Mouse (Mus musculus): ENCODE measurements at regions not wholly inside any gene's neighbourhood (a gene's known extent, or its start where the extent isn't known, plus 50 kb on each side); places are given as distances from the start of the nearest gene placed in this dataset.
"Not testable (repeated sequence)": the region's sequence is repeated elsewhere in the genome, so short reads cannot be mapped to it uniquely, and the experiment has no call there.

- not testable (repeated sequence) for H3K4me3 ChIP-seq; H3K36me3 ChIP-seq; H3K9me3 ChIP-seq; ATAC-seq (ENCODE audit: low read depth); H3K4me2 ChIP-seq; H3K27me3 ChIP-seq; H3K9ac ChIP-seq; H3K4me1 ChIP-seq (replicated peaks); H3K27ac ChIP-seq (replicated peaks)
Measured at GRCm38 (mm10) chr7:93254287-93254686, 174.6 kb downstream of the Fam181b start.

GRCm38 (mm10) chr7:93285748-93286147, 206.1 kb downstream of the Fam181b start:
- no peak overlapping the region for H3K27ac ChIP-seq (replicated peaks)
- 89% methylated on average over 3 of the region's 3 CpGs for WGBS
- H3K9me3 ChIP-seq: no peaks in the 10 kb centered on the region
- H3K9ac ChIP-seq: no peak overlapping the region
- no peak for ATAC-seq (ENCODE audit: low read depth)
- H3K4me2 ChIP-seq: no peak overlapping the region
- no peak overlapping the region for H3K4me3 ChIP-seq
- no peaks in the 10 kb centered on the region for H3K36me3 ChIP-seq
- H3K27me3 ChIP-seq: no peaks in the 10 kb centered on the region
- no peaks in the 10 kb centered on the region for H3K4me1 ChIP-seq (replicated peaks)

GRCm38 (mm10) chr7:93291457-93291856, 211.8 kb downstream of the Fam181b start:
- 69% methylated on average over 3 of the region's 3 CpGs for WGBS
- H3K4me3 ChIP-seq: no peak overlapping the region
- no peak for ATAC-seq (ENCODE audit: low read depth)
- H3K27ac ChIP-seq (replicated peaks): no peak overlapping the region
- H3K27me3 ChIP-seq: no peaks in the 10 kb centered on the region
- H3K4me1 ChIP-seq (replicated peaks): no peaks in the 10 kb centered on the region
- H3K4me2 ChIP-seq: no peak overlapping the region
- H3K36me3 ChIP-seq: no peaks in the 10 kb centered on the region
- no peak overlapping the region for H3K9ac ChIP-seq
- H3K9me3 ChIP-seq: no peaks in the 10 kb centered on the region

GRCm38 (mm10) chr7:93291945-93292696, 212.5 kb downstream of the Fam181b start:
- no peaks in the 10 kb centered on the region for H3K4me1 ChIP-seq (replicated peaks)
- H3K27ac ChIP-seq (replicated peaks): no peak overlapping the region
- no peaks in the 10 kb centered on the region for H3K27me3 ChIP-seq
- no peak for ATAC-seq (ENCODE audit: low read depth)
- WGBS: 58% methylated on average over 3 of the region's 3 CpGs
- no peak overlapping the region for H3K4me3 ChIP-seq
- H3K4me2 ChIP-seq: no peak overlapping the region
- H3K36me3 ChIP-seq: no peaks in the 10 kb centered on the region
- no peaks in the 10 kb centered on the region for H3K9me3 ChIP-seq
- no peak overlapping the region for H3K9ac ChIP-seq

- ATAC-seq (ENCODE audit: low read depth): no peak
- WGBS: 56% methylated on average over 1 of the region's 1 CpGs
Measured at GRCm38 (mm10) chr7:93312731-93313130, 233.1 kb downstream of the Fam181b start.

GRCm38 (mm10) chr7:93331351-93331750, 251.7 kb downstream of the Fam181b start:
- no peaks in the 10 kb centered on the region for H3K27me3 ChIP-seq
- no peak overlapping the region for H3K4me3 ChIP-seq
- H3K36me3 ChIP-seq: no peaks in the 10 kb centered on the region
- no peak overlapping the region for H3K4me2 ChIP-seq
- no peak overlapping the region for H3K27ac ChIP-seq (replicated peaks)
- H3K4me1 ChIP-seq (replicated peaks): no peaks in the 10 kb centered on the region
- H3K9me3 ChIP-seq: no peaks in the 10 kb centered on the region
- WGBS: 83% methylated on average over 1 of the region's 1 CpGs
- no peak overlapping the region for H3K9ac ChIP-seq
- ATAC-seq (ENCODE audit: low read depth): no peak

More at GRCm38 (mm10) chr7:93312731-93313130, 233.1 kb downstream of the Fam181b start:
- Histone ChIP-seq H3K36me3 (no peaks in the 10 kb centered on the region), H3K4me3 (no peak overlapping the region), H3K4me1 (replicated peaks) (no peaks in the 10 kb centered on the region), H3K27ac (replicated peaks) (no peak overlapping the region), H3K9ac (no peak overlapping the region), H3K4me2 (no peak overlapping the region), H3K9me3 (no peaks in the 10 kb centered on the region), H3K27me3 (no peaks in the 10 kb centered on the region)

- Histone ChIP-seq H3K36me3 (no peaks in the 10 kb centered on the region), H3K4me2 (no peak overlapping the region), H3K27ac (replicated peaks) (no peak overlapping the region), H3K9me3 (no peaks in the 10 kb centered on the region), H3K9ac (no peak overlapping the region), H3K4me1 (replicated peaks) (no peaks in the 10 kb centered on the region), H3K4me3 (no peak overlapping the region), H3K27me3 (no peaks in the 10 kb centered on the region)
- WGBS: 79% methylated on average over 3 of the region's 3 CpGs
- ATAC-seq (ENCODE audit: low read depth): no peak
Measured at GRCm38 (mm10) chr7:93332203-93332602, 252.5 kb downstream of the Fam181b start.

- ATAC-seq (ENCODE audit: low read depth): peak; percentile 76
- Histone ChIP-seq H3K36me3 (no peaks in the 10 kb centered on the region), H3K27ac (replicated peaks) (no peak overlapping the region), H3K4me1 (replicated peaks) (no peaks in the 10 kb centered on the region), H3K4me3 (no peak overlapping the region), H3K9me3 (no peaks in the 10 kb centered on the region), H3K4me2 (no peak overlapping the region), H3K9ac (no peak overlapping the region), H3K27me3 (no peaks in the 10 kb centered on the region)
- WGBS: 35% methylated on average over 1 of the region's 1 CpGs
Measured at GRCm38 (mm10) chr7:93336420-93336819, 256.8 kb downstream of the Fam181b start.

All from neural tube, embryonic 13.5 days (tissue).